Comparison of ENCODE assay signal across 23 mouse cellular contexts in the genomic region with DNA sequence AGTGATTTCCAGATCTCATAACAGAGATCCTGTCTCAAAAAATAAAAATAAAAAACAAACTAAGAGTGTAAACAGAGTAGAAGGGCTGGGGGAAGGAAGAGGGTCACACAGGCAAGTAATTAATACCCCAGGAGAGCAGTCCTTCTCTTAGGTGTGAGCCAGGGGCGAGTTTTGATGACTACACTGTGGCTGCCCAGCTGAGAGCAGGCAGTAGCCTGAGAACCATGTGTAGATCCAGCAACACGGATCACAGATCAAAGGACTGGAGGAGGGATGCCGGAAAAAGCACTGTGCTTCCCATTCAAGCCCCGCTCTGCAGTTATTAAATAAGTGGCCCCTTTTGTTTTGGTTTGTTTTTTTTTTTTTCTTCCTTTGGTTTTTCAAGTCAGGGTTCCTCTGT. TPM values are rescaled to one million over a fixed set of nuclear protein-coding genes. Genes with fewer than 3 reads are reported as not detected.
DNase-seq lines count a peak whose midpoint lies in the region; ATAC-seq lines count a peak whose summit lies in the region.
"Had no signal": no experiment of that assay in that cellular context is flagged by ENCODE, and none has a peak within 500 bp of the region (broad histone marks: within the 10 kb centered on the region; RNA-seq: fewer than 3 reads in every experiment).

No protein-coding gene starts in this region.

- no peak for ATAC-seq in heart, embryonic 11.5 days (replicated peaks; ENCODE audit: insufficient number of reproducible peaks, low FRiP score, low TSS enrichment)
- peak; percentile 62; the same call in 1 of the 2 replicates for ATAC-seq in kidney, embryonic 16.5 days (ENCODE audit: low FRiP score, low TSS enrichment)
- ATAC-seq: forebrain, embryonic 13.5 days; forebrain, embryonic 15.5 days; forebrain, postnatal 0 days had no signal

- H3K4me2 ChIP-seq in heart, embryonic 11.5 days = no peak overlapping the region
- H3K4me2 ChIP-seq in kidney, embryonic 16.5 days (replicated peaks; ENCODE audit: low read depth, low read length) = no peak overlapping the region
- H3K4me2 ChIP-seq: embryonic facial prominence, embryonic 13.5 days; embryonic facial prominence, embryonic 15.5 days; forebrain, embryonic 13.5 days; forebrain, embryonic 15.5 days had no signal

- H3K9ac ChIP-seq in heart, embryonic 11.5 days (ENCODE audit: low read depth, low read length) = no peak overlapping the region
- H3K9ac ChIP-seq in kidney, embryonic 16.5 days (replicated peaks; ENCODE audit: low read length) = no peak overlapping the region
- H3K9ac ChIP-seq: embryonic facial prominence, embryonic 13.5 days; embryonic facial prominence, embryonic 15.5 days; forebrain, embryonic 13.5 days; forebrain, embryonic 15.5 days; forebrain, postnatal 0 days had no signal

- intact Hi-C loops in heart, postnatal 25 days (cut with DNase I) = no loop called here
- intact Hi-C loops in left cerebral cortex, postnatal 36 days (cut with DNase I) = no loop called here

- DNase-seq in heart, postnatal 25 days (ENCODE audit: low spot score) = no peak
- DNase-seq in kidney, adult 9 months = no peak
- no peak for DNase-seq in left cerebral cortex, postnatal 36 days (ENCODE audit: low spot score in 2 of 2)
- DNase-seq: adrenal gland, adult 8-10 months; adrenal gland, postnatal 14 days; B cell, adult 2 months; cerebellum, adult 11 months; cerebellum, adult 18-20 months; cerebellum, adult 8-10 months; cerebellum, adult 9-11 months; cerebellum, postnatal 14 days; cerebellum, postnatal 36 days; embryo, embryonic 11 days; forebrain, postnatal 0 days had no signal

- no peaks in the 10 kb centered on the region for H3K36me3 ChIP-seq in heart, embryonic 11.5 days (ENCODE audit: control insufficient read depth, insufficient read depth, low read length)
- H3K36me3 ChIP-seq in kidney, embryonic 16.5 days (ENCODE audit: insufficient read depth, low read length) = no peaks in the 10 kb centered on the region
- H3K36me3 ChIP-seq: embryonic facial prominence, embryonic 13.5 days; embryonic facial prominence, embryonic 15.5 days; forebrain, embryonic 15.5 days; G1E had no signal

- H3K27me3 ChIP-seq in heart, embryonic 11.5 days (ENCODE audit: control insufficient read depth, insufficient read depth, low read length) = no peaks in the 10 kb centered on the region
- no peaks in the 10 kb centered on the region for H3K27me3 ChIP-seq in kidney, embryonic 16.5 days (ENCODE audit: insufficient read depth, low read length)
- H3K27me3 ChIP-seq: CH12.LX; embryonic facial prominence, embryonic 13.5 days; embryonic facial prominence, embryonic 15.5 days; forebrain, embryonic 13.5 days; forebrain, embryonic 15.5 days; Patski had no signal

- WGBS in heart, embryonic 11.5 days (ENCODE audit: insufficient replicate concordance) = 51% methylated on average over 4 of the region's 4 CpGs
- 24% methylated on average over 4 of the region's 4 CpGs for WGBS in kidney, embryonic 16.5 days

- 0 out of 2 replicates have a peak overlapping the region, but pooled peaks have one; percentile 15 for H3K27ac ChIP-seq in heart, embryonic 11.5 days (ENCODE audit: low read depth, low read length)
- no peak overlapping the region for H3K27ac ChIP-seq in kidney, embryonic 16.5 days (ENCODE audit: low read length)
- H3K27ac ChIP-seq: embryonic facial prominence, embryonic 13.5 days; embryonic facial prominence, embryonic 15.5 days; forebrain, embryonic 13.5 days; forebrain, embryonic 15.5 days had no signal

- no peaks in the 10 kb centered on the region for H3K9me3 ChIP-seq in heart, embryonic 11.5 days (replicated peaks; ENCODE audit: control insufficient read depth, low read length)
- H3K9me3 ChIP-seq in kidney, embryonic 16.5 days (ENCODE audit: low read length) = no peaks in the 10 kb centered on the region
- H3K9me3 ChIP-seq: embryonic facial prominence, embryonic 13.5 days; embryonic facial prominence, embryonic 15.5 days; forebrain, embryonic 13.5 days; forebrain, embryonic 15.5 days; G1E had no signal

- peaks cover 60% of the 10 kb centered on the region for H3K4me1 ChIP-seq in heart, embryonic 11.5 days (ENCODE audit: control insufficient read depth, insufficient read depth, low read length)
- H3K4me1 ChIP-seq in kidney, embryonic 16.5 days (ENCODE audit: insufficient read depth, low read length) = peaks cover 28% of the 10 kb centered on the region
- H3K4me1 ChIP-seq: embryonic facial prominence, embryonic 15.5 days; forebrain, embryonic 15.5 days had no signal

- no peak overlapping the region for H3K4me3 ChIP-seq in heart, embryonic 11.5 days (ENCODE audit: low read depth, low read length)
- no peak overlapping the region for H3K4me3 ChIP-seq in kidney, embryonic 16.5 days (ENCODE audit: low read length)
- H3K4me3 ChIP-seq: embryonic facial prominence, embryonic 13.5 days; embryonic facial prominence, embryonic 15.5 days; forebrain, embryonic 13.5 days; forebrain, embryonic 15.5 days had no signal

RNA-seq across cellular contexts. Expression of a gene that starts 15.0 kb away (rescaled TPM):
- 53.9 and 56.8 TPM in 2 replicates for polyA plus RNA-seq in heart, embryonic 11.5 days (2014; fragmentation: Nextera tagmentation; extraction: Ambion mirVana)
- total RNA-seq in heart, postnatal 25 days (2021) = 10 to 100 TPM; 48.2 to 50.2 TPM
- polyA plus RNA-seq in kidney, embryonic 16.5 days (2015; fragmentation: Nextera tagmentation; extraction: Ambion mirVana) = 33.6 and 36.4 TPM in 2 replicates
- 10 to 100 TPM; 19.5 to 20.6 TPM for total RNA-seq in left cerebral cortex, postnatal 36 days (2021)
- polyA plus RNA-seq: G1E had no signal
